Mouse (Mus musculus) layer of hippocampus, adult 9-11 months (tissue): Measurements from ENCODE around the gene Dpep1.

Experiments used
- DNase-seq: peaks from one replicate; pipeline ENCODE4 v3.0.0; 2022

Gene Dpep1

DNA sequence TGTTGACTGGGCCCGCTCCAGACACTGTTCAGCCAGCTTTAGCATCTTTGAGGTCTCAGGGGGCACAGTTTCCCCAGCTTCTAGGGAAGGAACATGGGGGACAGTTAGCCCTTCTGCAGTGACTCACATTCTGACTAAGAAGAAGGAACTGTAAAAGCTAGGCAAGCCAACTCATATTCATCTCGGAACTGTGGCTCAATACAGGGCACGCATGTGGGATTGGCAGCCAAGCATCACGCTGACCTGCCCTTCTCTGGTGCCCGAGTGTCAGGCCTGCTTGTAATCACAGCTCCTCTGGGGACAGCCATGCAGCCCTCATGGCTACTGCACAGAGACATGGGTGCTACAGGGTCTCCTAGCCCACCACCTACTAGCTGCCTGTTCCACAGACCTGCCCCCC is 64.9 kb downstream of the Dpep1 start:
- DNase-seq: no peak
